Mouse (Mus musculus) stomach, postnatal 0 days (tissue): ENCODE data around the gene Tmem87a. TPM values are rescaled to one million over a fixed set of nuclear protein-coding genes. Genes with fewer than 3 reads are reported as not detected.

Experiments
- ATAC-seq: fragments of 200-750 bp; cut with Nextera tagmentation; 2 replicates; pipeline ENCODE4 v1.8.0; 2017; ENCODE audit not compliant: low FRiP score, low TSS enrichment
- DNase-seq: peaks from one replicate; pipeline ENCODE4 v3.0.0-alpha.2; 2016; ENCODE audit warnings: low spot score
- H3K27ac ChIP-seq: fragments of 300-500 bp; sonication (generic); replicated peaks from 2 replicates; pipeline ENCODE4 v1.5.1; 2014; ENCODE audit warnings: mild to moderate bottlenecking, control low read depth
- H3K27me3 ChIP-seq: fragments of 300-500 bp; sonication (generic); 2 replicates; pipeline ENCODE4 v1.6.1; 2014; ENCODE audit warnings: low read length; ENCODE audit not compliant: control insufficient read depth, insufficient read depth
- H3K36me3 ChIP-seq: fragments of 300-500 bp; sonication (generic); 2 replicates; pipeline ENCODE4 v1.6.1; 2014; ENCODE audit warnings: low read length, mixed read lengths; ENCODE audit not compliant: control insufficient read depth, insufficient read depth
- H3K4me1 ChIP-seq: fragments of 300-500 bp; sonication (generic); replicated peaks from 2 replicates; pipeline ENCODE4 v1.6.1; 2014; ENCODE audit warnings: antibody characterized with exemption; ENCODE audit not compliant: control insufficient read depth, insufficient read depth
- H3K4me2 ChIP-seq: fragments of 300-500 bp; sonication (generic); replicated peaks from 2 replicates; pipeline ENCODE4 v1.6.1; 2014; ENCODE audit warnings: low read depth, mild to moderate bottlenecking, control low read depth, moderate library complexity
- H3K4me3 ChIP-seq: fragments of 300-500 bp; sonication (generic); 2 replicates; pipeline ENCODE4 v1.5.1; 2014; ENCODE audit warnings: low read depth, low read length, control low read depth
- H3K9ac ChIP-seq: fragments of 300-500 bp; sonication (generic); 2 replicates; pipeline ENCODE4 v1.6.1; 2014; ENCODE audit warnings: mild to moderate bottlenecking, low read length, control low read depth, mixed read lengths
- H3K9me3 ChIP-seq: fragments of 300-500 bp; sonication (generic); 2 replicates; pipeline ENCODE4 v1.6.1; 2016; ENCODE audit warnings: low read length; ENCODE audit not compliant: control insufficient read depth
- CTCF ChIP-seq: IDR thresholded peaks from 2 replicates; pipeline ENCODE4 v1.5.1; 2016; ENCODE audit warnings: antibody characterized with exemption, low read depth, mild to moderate bottlenecking, moderate library complexity
- EP300 ChIP-seq: optimal IDR thresholded peaks from 2 replicates; pipeline ENCODE3; 2016; ENCODE audit warnings: antibody characterized with exemption
- WGBS: fragments of 180-500 bp; shearing (Covaris S2); extraction: QIAGEN DNeasy Blood & Tissue Kit; methylation state at CpG from one replicate; pipeline ENCODE4 v1.1.7; 2014; 5-methylcytosine and 5-hydroxymethylcytosine counted together
- polyA plus RNA-seq: library from polyadenylated mRNA; unstranded; fragments of >200 nt; fragmentation: Nextera tagmentation; extraction: Ambion mirVana; gene quantifications from 2 replicates; pipeline ENCODE4 v1.2.1, GENCODE M21; 2015

Gene Tmem87a
- polyA plus RNA-seq, 1 experiment from 2014 or later, result 16.4 TPM

DNA sequence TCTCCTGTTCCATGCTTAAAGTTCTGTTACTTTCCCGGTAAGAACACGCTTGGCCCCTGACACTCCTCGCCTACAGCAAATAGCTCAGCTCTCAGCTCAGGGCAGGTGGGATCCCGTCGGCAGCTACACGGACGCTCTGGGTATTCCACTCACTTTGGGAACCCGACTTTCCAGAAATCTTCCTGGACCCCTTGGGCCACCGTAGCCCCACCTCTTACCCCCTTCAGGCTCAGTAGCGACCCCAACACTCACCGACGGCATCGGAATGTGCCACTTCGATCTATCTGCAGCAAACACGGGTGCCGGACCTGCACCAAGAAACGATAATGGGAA lies 294 bp downstream of the Tmem87a start, which contains the start of gene Ganc:
TSS of gene Ganc (plus strand) at position 244 of the 333 bp plus-strand sequence.
- H3K4me2 ChIP-seq, result peak within 1 kb of the TSS; percentile 60
- no peaks in the 10 kb centered on the region; the same call in 1 of the 2 replicates for H3K4me1 ChIP-seq
- H3K27me3 ChIP-seq, result no peaks in the 10 kb centered on the region
- H3K36me3 ChIP-seq, result no peaks in the 10 kb centered on the region
- peak within 1 kb of the TSS; percentile 79 for H3K9ac ChIP-seq
- H3K4me3 ChIP-seq, result peak within 1 kb of the TSS; percentile 80
- ATAC-seq (peak; percentile 78), DNase-seq (no peak)
- TF ChIP-seq EP300, result no peak
- no peaks in the 10 kb centered on the region for H3K9me3 ChIP-seq
- under 1% methylated on average over 17 of the region's 17 CpGs for WGBS
- H3K27ac ChIP-seq, result peak within 1 kb of the TSS; percentile 95

DNA sequence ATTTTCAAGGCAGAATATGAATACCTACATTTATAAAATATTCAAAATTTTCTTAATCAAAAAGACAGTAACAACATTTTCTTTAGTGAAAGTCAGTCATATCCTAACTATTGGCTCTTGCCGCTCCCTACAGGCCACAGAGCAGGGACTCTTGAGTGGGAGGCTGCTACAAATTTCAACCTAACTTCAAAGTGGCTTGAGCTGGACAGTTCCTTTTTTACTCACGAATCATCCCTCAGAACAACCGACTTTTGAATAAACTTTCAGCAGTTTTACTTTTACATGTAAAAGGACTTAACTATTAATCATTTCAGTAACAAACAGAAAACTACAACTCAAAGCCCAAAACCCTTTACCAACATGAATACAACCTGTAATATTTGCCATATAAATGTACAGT lies 1.1 kb downstream of the Tmem87a start:
- Histone ChIP-seq H3K9ac (0 out of 2 replicates have a peak overlapping the region, but pooled peaks have one; percentile 79), H3K4me2 (peak overlapping the region; percentile 60), H3K4me3 (peak overlapping the region; percentile 80), H3K4me1 (no peaks in the 10 kb centered on the region; the same call in 1 of the 2 replicates), H3K36me3 (no peaks in the 10 kb centered on the region), H3K9me3 (no peaks in the 10 kb centered on the region), H3K27me3 (no peaks in the 10 kb centered on the region), H3K27ac (no peak overlapping the region)
- no peak for ATAC-seq
- no peak for TF ChIP-seq CTCF
- no peak for TF ChIP-seq EP300
- DNase-seq, result no peak
- WGBS, result 32% methylated on average over 3 of the region's 3 CpGs

DNA sequence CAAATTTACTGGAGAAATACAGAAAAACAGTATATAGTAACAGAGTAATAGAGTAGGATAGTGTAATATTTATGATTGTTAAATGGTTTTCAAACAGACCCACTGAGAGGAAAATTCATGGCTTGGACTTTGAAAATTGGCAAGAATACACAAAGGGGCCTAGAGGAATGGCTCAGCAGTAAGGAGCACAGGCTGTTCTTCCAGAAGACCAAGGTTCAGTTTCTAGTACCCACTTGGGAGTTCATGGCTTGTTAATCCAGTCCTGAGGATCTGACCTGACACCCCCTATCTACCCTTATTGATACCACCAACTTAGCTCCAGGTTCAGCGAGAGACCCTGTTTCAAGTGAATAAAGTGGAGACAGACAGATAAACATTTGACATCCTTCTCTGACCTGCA lies 6.0 kb downstream of the Tmem87a start:
- Histone ChIP-seq H3K36me3 (peaks cover 11% of the 10 kb centered on the region), H3K4me2 (no peak overlapping the region), H3K27me3 (no peaks in the 10 kb centered on the region), H3K9me3 (no peaks in the 10 kb centered on the region), H3K27ac (no peak overlapping the region), H3K9ac (no peak overlapping the region), H3K4me1 (no peaks in the 10 kb centered on the region; the same call in 1 of the 2 replicates), H3K4me3 (no peak overlapping the region)
- ATAC-seq, result no peak
- TF ChIP-seq CTCF, result no peak
- TF ChIP-seq EP300, result no peak
- 83% methylated on average over 1 of the region's 1 CpGs for WGBS
- DNase-seq, result no peak

DNA sequence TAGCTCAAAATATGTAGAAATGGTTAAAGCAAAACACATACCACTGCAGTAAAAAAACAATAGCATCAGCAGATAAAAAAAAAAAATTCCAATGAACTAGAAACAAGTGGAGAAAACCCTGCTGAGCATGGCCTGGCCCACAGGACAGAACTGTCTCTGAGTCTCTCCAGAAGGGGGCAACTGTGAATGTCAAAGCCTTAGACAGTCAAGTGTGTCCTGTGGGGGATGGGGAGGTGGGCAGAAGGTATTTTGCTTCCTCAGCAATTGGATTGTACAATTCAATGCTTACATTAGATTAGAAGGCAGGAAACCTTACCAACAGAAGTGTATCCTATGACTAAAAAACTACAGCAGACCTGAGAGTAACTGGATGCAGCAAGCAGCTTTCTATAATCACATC lies 11.5 kb downstream of the Tmem87a start:
- no peaks in the 10 kb centered on the region for H3K27me3 ChIP-seq
- H3K4me2 ChIP-seq, result no peak overlapping the region
- TF ChIP-seq EP300 (no peak), CTCF (0 out of 2 replicates have a peak, but pooled peaks have one; percentile 5)
- H3K4me3 ChIP-seq, result no peak overlapping the region
- ATAC-seq (no peak), DNase-seq (no peak)
- H3K36me3 ChIP-seq, result peaks cover 24% of the 10 kb centered on the region
- no peaks in the 10 kb centered on the region for H3K9me3 ChIP-seq
- no peak overlapping the region for H3K27ac ChIP-seq
- H3K4me1 ChIP-seq, result no peaks in the 10 kb centered on the region
- no peak overlapping the region for H3K9ac ChIP-seq

GRCm38 (mm10) chr2:120390934-120391333 lies 13.0 kb downstream of the Tmem87a start:
- WGBS, result 90% methylated on average over 1 of the region's 1 CpGs
- DNase-seq (no peak), ATAC-seq (no peak)
- Histone ChIP-seq H3K9me3 (no peaks in the 10 kb centered on the region), H3K4me1 (no peaks in the 10 kb centered on the region), H3K4me3 (no peak overlapping the region), H3K4me2 (no peak overlapping the region), H3K9ac (no peak overlapping the region), H3K36me3 (peaks cover 24% of the 10 kb centered on the region), H3K27me3 (no peaks in the 10 kb centered on the region), H3K27ac (no peak overlapping the region)
- no peak for TF ChIP-seq EP300
- no peak for TF ChIP-seq CTCF

- Histone ChIP-seq H3K27me3 (no peaks in the 10 kb centered on the region), H3K27ac (no peak overlapping the region), H3K36me3 (peaks cover 21% of the 10 kb centered on the region), H3K4me2 (no peak overlapping the region), H3K9ac (no peak overlapping the region), H3K4me3 (no peak overlapping the region), H3K4me1 (no peaks in the 10 kb centered on the region), H3K9me3 (no peaks in the 10 kb centered on the region)
- WGBS, result 61% methylated on average over 3 of the region's 3 CpGs
- ATAC-seq (no peak), DNase-seq (no peak)
- TF ChIP-seq EP300 (no peak), CTCF (no peak)
Measured at GRCm38 (mm10) chr2:120389376-120389775, 14.5 kb downstream of the Tmem87a start.
